Mouse (Mus musculus) heart, postnatal 10 days (tissue): ENCODE measurements around the gene Rpl9-ps6. TPM values are rescaled to one million over a fixed set of nuclear protein-coding genes. Genes with fewer than 3 reads are reported as not detected.
"Not testable (repeated sequence)": the region's sequence is repeated elsewhere in the genome, so short reads cannot be mapped to it uniquely, and the experiment has no call there.

ENCODE experiments used
- DNase-seq, 2 experiments: peaks; one replicate each; pipeline ENCODE4 v3.0.0; 2021
- intact Hi-C: fragments of 180-260 bp; cut with DNase I; formaldehyde crosslinking; loops from one replicate; pipeline ENCODE4 v1.15.1; 2025
- total RNA-seq, 2 experiments: library from RNA; stranded (reverse); gene quantifications; 2 replicates each; pipeline ENCODE4 v1.2.3; 2021

The Rpl9-ps6 gene
- total RNA-seq, 2 experiments from 2014 or later, result 37.2 to 45.4 TPM

GRCm38 (mm10) chr19:32484941-32485660 is 18.7 kb upstream of the Rpl9-ps6 start:
- intact Hi-C loops, result loop anchor here (5.0 kb wide), 2 partner anchors 313 to 513 kb away; no protein-coding TSS in a partner anchor
- DNase-seq, result no peak

- DNase-seq, result no peak
- intact Hi-C loops, result no loop called here
These were observed 15.1 kb upstream of the Rpl9-ps6 start for GRCm38 (mm10) chr19:32481511-32481910.

- intact Hi-C loops, result no loop called here
These were observed 14.5 kb upstream of the Rpl9-ps6 start for GRCm38 (mm10) chr19:32480791-32481442.

GRCm38 (mm10) chr19:32480255-32480654 is 13.9 kb upstream of the Rpl9-ps6 start:
- intact Hi-C loops, result no loop called here

More at GRCm38 (mm10) chr19:32480791-32481442, 14.5 kb upstream of the Rpl9-ps6 start:
- no peak for DNase-seq

GRCm38 (mm10) chr19:32476712-32477052 is 10.3 kb upstream of the Rpl9-ps6 start:
- no peak for DNase-seq
- intact Hi-C loops, result no loop called here

More at GRCm38 (mm10) chr19:32480255-32480654, 13.9 kb upstream of the Rpl9-ps6 start:
- no peak for DNase-seq

GRCm38 (mm10) chr19:32476016-32476711 is 9.8 kb upstream of the Rpl9-ps6 start:
- no peak for DNase-seq
- intact Hi-C loops, result no loop called here

GRCm38 (mm10) chr19:32470570-32471263 is 4.3 kb upstream of the Rpl9-ps6 start:
- intact Hi-C loops, result no loop called here
- no peak for DNase-seq

- DNase-seq, result peak; percentile 47 to 63
- intact Hi-C loops, result no loop called here
These were observed 3.7 kb upstream of the Rpl9-ps6 start for GRCm38 (mm10) chr19:32470059-32470497.

- no peak for DNase-seq
- intact Hi-C loops, result loop anchor here (5.0 kb wide), 1 partner anchor 75 kb away; no protein-coding TSS in a partner anchor
These were observed 947 bp upstream of the Rpl9-ps6 start for GRCm38 (mm10) chr19:32467325-32467724.

- no peak for DNase-seq
- intact Hi-C loops, result loop anchor here (5.0 kb wide), 1 partner anchor 73 kb away; no protein-coding TSS in a partner anchor
These were observed 1.1 kb downstream of the Rpl9-ps6 start for GRCm38 (mm10) chr19:32465228-32465627.

GRCm38 (mm10) chr19:32463037-32463436 is 3.3 kb downstream of the Rpl9-ps6 start:
- intact Hi-C loops, result no loop called here

GRCm38 (mm10) chr19:32457631-32458030 is 8.7 kb downstream of the Rpl9-ps6 start:
- intact Hi-C loops, result not testable (repeated sequence)

More at GRCm38 (mm10) chr19:32463037-32463436, 3.3 kb downstream of the Rpl9-ps6 start:
- DNase-seq, result no peak

GRCm38 (mm10) chr19:32456744-32457143 is 9.6 kb downstream of the Rpl9-ps6 start:
- no peak for DNase-seq
- intact Hi-C loops, result no loop called here

More at GRCm38 (mm10) chr19:32457631-32458030, 8.7 kb downstream of the Rpl9-ps6 start:
- not testable (repeated sequence) for DNase-seq

- intact Hi-C loops, result no loop called here
- DNase-seq, result no peak
These were observed 14.1 kb downstream of the Rpl9-ps6 start for GRCm38 (mm10) chr19:32452231-32452630.

GRCm38 (mm10) chr19:32448931-32449330 is 17.4 kb downstream of the Rpl9-ps6 start:
- DNase-seq, result no peak
- intact Hi-C loops, result no loop called here

GRCm38 (mm10) chr19:32441568-32441967 is 24.8 kb downstream of the Rpl9-ps6 start:
- peak in 1 of 2 experiments; percentile 15 for DNase-seq

GRCm38 (mm10) chr19:32439356-32439755 is 27.0 kb downstream of the Rpl9-ps6 start:
- DNase-seq, result no peak
- intact Hi-C loops, result no loop called here

More at GRCm38 (mm10) chr19:32441568-32441967, 24.8 kb downstream of the Rpl9-ps6 start:
- intact Hi-C loops, result no loop called here

- intact Hi-C loops, result no loop called here
- no peak for DNase-seq
These were observed 40.5 kb downstream of the Rpl9-ps6 start for GRCm38 (mm10) chr19:32425856-32426255.

- intact Hi-C loops, result no loop called here
- no peak for DNase-seq
These were observed 41.7 kb downstream of the Rpl9-ps6 start for GRCm38 (mm10) chr19:32424706-32425105.

GRCm38 (mm10) chr19:32419069-32419468 is 47.3 kb downstream of the Rpl9-ps6 start:
- intact Hi-C loops, result no loop called here
- no peak for DNase-seq
